Mouse (Mus musculus) heart, postnatal 0 days (tissue): ENCODE results near the gene Bsnd.

Source experiments
- CTCF ChIP-seq: IDR thresholded peaks from 2 replicates; pipeline ENCODE4 v1.5.1; 2016; ENCODE audit warnings: antibody characterized with exemption, control low read depth, low read depth
- EP300 ChIP-seq: IDR thresholded peaks from 2 replicates; pipeline ENCODE4 v1.6.1; 2016; ENCODE audit warnings: antibody characterized with exemption, low read depth

DNA sequence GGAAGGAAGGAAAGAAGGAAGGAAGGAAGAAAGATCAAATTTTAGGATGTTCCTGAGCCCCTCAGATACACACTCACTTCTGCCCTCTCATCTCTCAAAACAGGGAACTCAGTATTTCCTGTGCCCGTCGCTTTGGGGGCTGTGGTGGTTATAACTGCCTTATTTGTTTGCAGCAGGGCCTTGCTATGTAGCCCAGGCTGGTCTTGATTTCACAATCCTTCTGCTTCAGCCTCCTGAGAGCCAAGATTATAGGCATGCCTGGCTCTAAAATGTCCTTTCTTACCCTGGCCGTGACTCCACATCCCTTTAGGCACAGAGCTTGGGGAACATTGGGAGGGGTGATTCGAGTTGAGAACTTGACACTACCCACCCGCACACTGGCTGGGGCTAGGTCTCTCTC, 29.6 kb downstream of the Bsnd start:
- TF ChIP-seq CTCF, result no peak
- TF ChIP-seq EP300, result no peak
